Mouse (Mus musculus) liver, embryonic 11.5 days (tissue): ENCODE measurements at regions not wholly inside any gene's neighbourhood (a gene's known extent, or its start where the extent isn't known, plus 50 kb on each side); places are given as distances from the start of the nearest gene placed in this dataset.

Source experiments
- ATAC-seq: fragments of 200-750 bp; cut with Nextera tagmentation; replicated peaks from 2 replicates; pipeline ENCODE4 v1.8.0; 2017; ENCODE audit warnings: moderate number of reproducible peaks, mild to moderate bottlenecking, moderate TSS enrichment, moderate library complexity; ENCODE audit not compliant: low FRiP score
- DNase-seq: peaks from one replicate; pipeline ENCODE4 v3.0.0-alpha.2; 2017; ENCODE audit warnings: low spot score
- H3K27ac ChIP-seq: fragments of 300-500 bp; sonication (generic); 2 replicates; pipeline ENCODE4 v1.5.1; 2014; ENCODE audit warnings: mild to moderate bottlenecking, low read depth, low read length, control low read depth
- H3K27me3 ChIP-seq: fragments of 300-500 bp; sonication (generic); replicated peaks from 2 replicates; pipeline ENCODE4 v1.6.1; 2014; ENCODE audit warnings: low read length, mixed read lengths; ENCODE audit not compliant: control insufficient read depth, insufficient read depth
- H3K36me3 ChIP-seq: fragments of 300-500 bp; sonication (generic); 2 replicates; pipeline ENCODE4 v1.6.1; 2014; ENCODE audit warnings: mild to moderate bottlenecking, low read length, moderate library complexity, mixed read lengths; ENCODE audit not compliant: control insufficient read depth, insufficient read depth
- H3K4me1 ChIP-seq: fragments of 300-500 bp; sonication (generic); replicated peaks from 2 replicates; pipeline ENCODE4 v1.6.1; 2014; ENCODE audit warnings: low read length, mixed read lengths; ENCODE audit not compliant: control insufficient read depth, insufficient read depth
- H3K4me2 ChIP-seq: fragments of 300-500 bp; sonication (generic); 2 replicates; pipeline ENCODE4 v1.6.1; 2014; ENCODE audit warnings: mild to moderate bottlenecking, control low read depth, moderate library complexity
- H3K4me3 ChIP-seq: fragments of 300-500 bp; sonication (generic); 2 replicates; pipeline ENCODE4 v1.5.1; 2014; ENCODE audit warnings: low read depth, low read length, control low read depth
- H3K9ac ChIP-seq: fragments of 300-500 bp; sonication (generic); 2 replicates; pipeline ENCODE4 v1.6.1; 2014; ENCODE audit warnings: low read depth, low read length, control low read depth
- H3K9me3 ChIP-seq: fragments of 300-500 bp; sonication (generic); 2 replicates; pipeline ENCODE4 v1.6.1; 2016; ENCODE audit warnings: low read length, inconsistent platforms, mixed read lengths; ENCODE audit not compliant: control insufficient read depth
- WGBS: fragments of 180-500 bp; shearing (Covaris S2); extraction: QIAGEN DNeasy Blood & Tissue Kit; methylation state at CpG from one replicate; pipeline ENCODE4 v1.1.7; 2014; 5-methylcytosine and 5-hydroxymethylcytosine counted together

- Histone ChIP-seq H3K4me1 (no peaks in the 10 kb centered on the region), H3K36me3 (no peaks in the 10 kb centered on the region), H3K4me3 (no peak overlapping the region), H3K27me3 (no peaks in the 10 kb centered on the region), H3K9ac (no peak overlapping the region), H3K4me2 (no peak overlapping the region), H3K9me3 (no peaks in the 10 kb centered on the region), H3K27ac (no peak overlapping the region)
- 82% methylated on average over 3 of the region's 3 CpGs for WGBS
- ATAC-seq (no peak), DNase-seq (no peak)
Observed at GRCm38 (mm10) chr10:46070766-46071165, 493.1 kb downstream of the Hace1 start.

GRCm38 (mm10) chr10:46071220-46071619 lies 493.6 kb downstream of the Hace1 start:
- Histone ChIP-seq H3K4me3 (no peak overlapping the region), H3K36me3 (no peaks in the 10 kb centered on the region), H3K9ac (no peak overlapping the region), H3K4me1 (no peaks in the 10 kb centered on the region), H3K9me3 (no peaks in the 10 kb centered on the region), H3K27ac (no peak overlapping the region), H3K27me3 (no peaks in the 10 kb centered on the region), H3K4me2 (no peak overlapping the region)
- WGBS = 60% methylated on average over 8 of the region's 8 CpGs
- ATAC-seq (no peak), DNase-seq (no peak)

GRCm38 (mm10) chr10:46071810-46072549 lies 494.4 kb downstream of the Hace1 start:
- no peak for DNase-seq
- Histone ChIP-seq H3K9me3 (no peaks in the 10 kb centered on the region), H3K27ac (no peak overlapping the region), H3K4me3 (no peak overlapping the region), H3K36me3 (no peaks in the 10 kb centered on the region), H3K4me1 (no peaks in the 10 kb centered on the region), H3K9ac (no peak overlapping the region), H3K27me3 (no peaks in the 10 kb centered on the region), H3K4me2 (no peak overlapping the region)
- no peak for ATAC-seq
- WGBS = 80% methylated on average over 12 of the region's 12 CpGs

GRCm38 (mm10) chr10:46072550-46073470 lies 495.2 kb downstream of the Hace1 start:
- Histone ChIP-seq H3K36me3 (no peaks in the 10 kb centered on the region), H3K4me3 (no peak overlapping the region), H3K9me3 (no peaks in the 10 kb centered on the region), H3K4me1 (no peaks in the 10 kb centered on the region), H3K27ac (no peak overlapping the region), H3K4me2 (no peak overlapping the region), H3K9ac (no peak overlapping the region), H3K27me3 (no peaks in the 10 kb centered on the region)
- no peak for ATAC-seq
- no peak for DNase-seq
- 76% methylated on average over 16 of the region's 16 CpGs for WGBS

- Histone ChIP-seq H3K9me3 (no peaks in the 10 kb centered on the region), H3K27me3 (no peaks in the 10 kb centered on the region), H3K36me3 (no peaks in the 10 kb centered on the region), H3K9ac (no peak overlapping the region), H3K4me2 (no peak overlapping the region), H3K4me3 (no peak overlapping the region), H3K27ac (no peak overlapping the region), H3K4me1 (no peaks in the 10 kb centered on the region)
- DNase-seq = no peak
- WGBS = 63% methylated on average over 4 of the region's 4 CpGs
- ATAC-seq = no peak
Observed at GRCm38 (mm10) chr10:46087766-46088165, 510.1 kb downstream of the Hace1 start.

GRCm38 (mm10) chr10:46100837-46101236 lies 523.2 kb downstream of the Hace1 start:
- no peaks in the 10 kb centered on the region for H3K9me3 ChIP-seq
- H3K27ac ChIP-seq = no peak overlapping the region
- no peak overlapping the region for H3K9ac ChIP-seq
- no peak overlapping the region for H3K4me3 ChIP-seq
- no peaks in the 10 kb centered on the region for H3K4me1 ChIP-seq
- no peak overlapping the region for H3K4me2 ChIP-seq
- ATAC-seq = no peak
- DNase-seq = no peak
- H3K27me3 ChIP-seq = no peaks in the 10 kb centered on the region
- no peaks in the 10 kb centered on the region for H3K36me3 ChIP-seq

- no peak overlapping the region for H3K4me3 ChIP-seq
- H3K9me3 ChIP-seq = no peaks in the 10 kb centered on the region
- no peak for ATAC-seq
- H3K27ac ChIP-seq = no peak overlapping the region
- DNase-seq = no peak
- no peaks in the 10 kb centered on the region for H3K36me3 ChIP-seq
- H3K4me1 ChIP-seq = no peaks in the 10 kb centered on the region
- WGBS = 70% methylated on average over 4 of the region's 4 CpGs
- H3K4me2 ChIP-seq = no peak overlapping the region
- no peak overlapping the region for H3K9ac ChIP-seq
- no peaks in the 10 kb centered on the region for H3K27me3 ChIP-seq
Observed at GRCm38 (mm10) chr10:46108810-46109209, 531.2 kb downstream of the Hace1 start.

- 82% methylated on average over 5 of the region's 5 CpGs for WGBS
- no peaks in the 10 kb centered on the region for H3K4me1 ChIP-seq
- H3K27ac ChIP-seq = no peak overlapping the region
Observed at GRCm38 (mm10) chr10:46114631-46115130, 537.1 kb downstream of the Hace1 start.

More at GRCm38 (mm10) chr10:46114631-46115130, 537.1 kb downstream of the Hace1 start:
- Histone ChIP-seq H3K9ac (no peak overlapping the region), H3K9me3 (no peaks in the 10 kb centered on the region), H3K4me2 (no peak overlapping the region), H3K27me3 (no peaks in the 10 kb centered on the region), H3K36me3 (no peaks in the 10 kb centered on the region), H3K4me3 (no peak overlapping the region)
- ATAC-seq = no peak
- no peak for DNase-seq
